Mouse (Mus musculus) heart, postnatal 0 days (tissue): Measurements from ENCODE around the gene Nup107.

Source experiments
- CTCF ChIP-seq: IDR thresholded peaks from 2 replicates; pipeline ENCODE4 v1.5.1; 2016; ENCODE audit warnings: antibody characterized with exemption, control low read depth, low read depth
- EP300 ChIP-seq: IDR thresholded peaks from 2 replicates; pipeline ENCODE4 v1.6.1; 2016; ENCODE audit warnings: antibody characterized with exemption, low read depth

DNA sequence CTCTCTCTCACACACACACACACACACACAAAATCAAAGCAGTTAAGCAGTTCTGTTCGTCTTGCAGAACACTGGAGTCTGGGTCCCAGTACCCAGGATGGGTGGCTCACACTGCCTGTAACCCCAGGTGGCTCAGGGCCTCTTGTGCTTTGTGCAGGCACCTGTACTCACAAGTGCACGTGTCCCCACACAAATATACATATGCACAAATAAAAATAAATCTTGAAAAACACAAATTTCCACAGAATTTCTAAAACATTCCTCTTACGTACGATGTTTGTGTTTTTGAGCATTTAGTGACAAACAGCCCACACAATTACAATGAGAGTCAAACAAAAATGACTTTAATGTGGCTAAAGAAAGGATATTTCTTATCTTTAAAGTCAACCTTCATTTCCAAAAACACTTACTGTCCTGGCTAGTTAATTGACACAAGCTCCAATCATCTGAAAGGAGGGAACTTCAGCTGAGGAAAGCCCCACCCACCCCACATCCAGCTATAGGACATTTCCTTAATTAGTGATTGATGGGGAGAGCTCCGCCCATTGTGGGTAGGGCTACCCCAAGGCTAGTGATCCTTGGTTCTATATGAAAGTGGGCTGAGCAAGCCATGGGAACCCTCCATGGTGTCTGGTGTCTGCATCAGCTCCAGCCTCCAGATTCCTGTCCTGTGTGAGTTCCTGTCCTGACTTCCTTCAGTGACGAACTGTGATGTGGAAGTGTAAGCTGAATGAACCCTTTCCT lies 16.9 kb downstream of the Nup107 start:
- no peak for TF ChIP-seq CTCF
- no peak for TF ChIP-seq EP300
